Mouse (Mus musculus) kidney, adult 2 months (tissue): ENCODE data around the gene Iqsec1.

ENCODE experiments used
- CTCF ChIP-seq: fragments of 200-500 bp; conservative IDR thresholded peaks from 2 replicates; pipeline ENCODE4 v1.5.1; 2011; ENCODE audit warnings: low read depth, mild to moderate bottlenecking, control low read depth, low read length, moderate library complexity, mixed read lengths; ENCODE audit not compliant: insufficient read depth, insufficient read length
- POLR2A ChIP-seq: fragments of 200-500 bp; IDR thresholded peaks from one replicate; pipeline ENCODE4 v1.6.1; 2011; ENCODE audit warnings: low read depth, low read length, control low read depth

DNA sequence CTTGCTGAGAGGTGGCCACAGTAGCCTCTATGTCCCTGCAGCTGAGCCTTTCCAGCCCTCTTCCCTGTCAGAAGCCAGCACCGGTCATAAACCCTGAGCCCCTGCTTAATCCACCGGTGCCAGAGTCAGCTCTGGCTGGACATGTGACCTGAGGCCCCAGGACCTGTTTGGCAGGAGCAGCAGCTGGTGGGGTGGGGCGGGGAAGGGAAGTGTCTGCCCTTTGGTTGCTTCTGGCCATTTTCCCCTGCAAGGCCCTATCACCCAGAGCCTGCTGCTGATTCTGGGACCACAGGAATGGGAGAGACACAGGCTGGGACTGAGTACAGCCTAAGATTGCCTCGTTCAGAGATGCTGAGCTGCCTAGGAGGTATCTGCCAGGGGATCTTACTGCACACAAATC, 257.2 kb downstream of the Iqsec1 start:
- TF ChIP-seq CTCF (no peak), POLR2A (no peak)
